In genomic region chr11:29549425-29549778, GRCm38 (mm10) we compare ENCODE assay signal across 16 mouse cellular contexts. TPM values are rescaled to one million over a fixed set of nuclear protein-coding genes. Genes with fewer than 3 reads are reported as not detected.
DNase-seq lines count a peak whose midpoint lies in the region; ATAC-seq and TF ChIP-seq lines count a peak whose summit lies in the region.
"Had no signal": no experiment of that assay in that cellular context is flagged by ENCODE, and none has a peak within 500 bp of the region (broad histone marks: within the 10 kb centered on the region; RNA-seq: fewer than 3 reads in every experiment).

No protein-coding gene starts in this region.

- ATAC-seq in heart, embryonic 11.5 days (replicated peaks; ENCODE audit: insufficient number of reproducible peaks, low FRiP score, low TSS enrichment): no peak
- ATAC-seq in hindbrain, embryonic 14.5 days (ENCODE audit: low FRiP score): no peak
- ATAC-seq: midbrain, embryonic 16.5 days had no signal

- TF ChIP-seq CTCF in heart, adult 2 months (IDR thresholded peaks at IDR 0.05): peak; percentile 32

- H3K27ac ChIP-seq in heart, adult 2 months: no peak overlapping the region
- H3K27ac ChIP-seq in heart, embryonic 11.5 days (ENCODE audit: low read depth, low read length): no peak overlapping the region
- H3K27ac ChIP-seq in hindbrain, embryonic 14.5 days: no peak overlapping the region
- H3K27ac ChIP-seq: hindbrain, embryonic 12.5 days had no signal

- no peak overlapping the region for H3K4me2 ChIP-seq in heart, embryonic 11.5 days
- no peak overlapping the region for H3K4me2 ChIP-seq in hindbrain, embryonic 14.5 days (replicated peaks)

- peaks cover 1% of the 10 kb centered on the region for H3K4me1 ChIP-seq in heart, adult 2 months (ENCODE audit: control insufficient read depth, insufficient read depth, low read length)
- H3K4me1 ChIP-seq in heart, embryonic 11.5 days (ENCODE audit: control insufficient read depth, insufficient read depth, low read length): peaks cover 4% of the 10 kb centered on the region; the same call in 1 of the 2 replicates
- H3K4me1 ChIP-seq in hindbrain, embryonic 14.5 days (replicated peaks; ENCODE audit: control insufficient read depth, insufficient read depth, low read length): peaks cover 16% of the 10 kb centered on the region

- no peak for DNase-seq in heart, adult 2 months
- DNase-seq in lung, postnatal 36 days: peak; percentile 19
- no peak for DNase-seq in lung, postnatal 4 days
- DNase-seq in induced T-regulatory cell, adult 2 months (ENCODE audit: low read depth): peak; percentile 16
- DNase-seq in hindbrain, embryonic 14.5 days (ENCODE audit: low spot score): no peak
- no peak for DNase-seq in cerebellum, adult 11-12 months
- DNase-seq in yolk sac, embryonic 10.5 days (ENCODE audit: low spot score): no peak
- DNase-seq: cerebellum, adult 11 months; embryo, embryonic 11 days; right cerebral cortex, adult 18-20 months had no signal

- no peaks in the 10 kb centered on the region for H3K27me3 ChIP-seq in heart, adult 2 months (ENCODE audit: control insufficient read depth, insufficient read depth, low read length)
- H3K27me3 ChIP-seq in heart, embryonic 11.5 days (ENCODE audit: control insufficient read depth, insufficient read depth, low read length): no peaks in the 10 kb centered on the region
- H3K27me3 ChIP-seq in hindbrain, embryonic 14.5 days (ENCODE audit: control insufficient read depth, insufficient read depth, low read length): no peaks in the 10 kb centered on the region
- H3K27me3 ChIP-seq: hindbrain, embryonic 12.5 days; neural tube, embryonic 13.5 days had no signal

- no peak for TF ChIP-seq EP300 in heart, adult 2 months (IDR thresholded peaks at IDR 0.05; ENCODE audit: insufficient read depth, low read depth, low read length)

- H3K36me3 ChIP-seq in heart, adult 2 months (ENCODE audit: control insufficient read depth, insufficient read depth, low read length): peaks cover 12% of the 10 kb centered on the region
- H3K36me3 ChIP-seq in heart, embryonic 11.5 days (ENCODE audit: control insufficient read depth, insufficient read depth, low read length): peaks cover 12% of the 10 kb centered on the region
- H3K36me3 ChIP-seq in hindbrain, embryonic 14.5 days (replicated peaks; ENCODE audit: control insufficient read depth, insufficient read depth): peaks cover 24% of the 10 kb centered on the region

- intact Hi-C loops in heart, adult 2 months (cut with DNase I): loop anchor here (5.0 to 10.0 kb wide), 2 partner anchors 177 to 475 kb away; partner anchors contain the start of genes Ccdc88a and Eml6

- H3K9ac ChIP-seq in heart, adult 2 months (ENCODE audit: low read depth, low read length): no peak overlapping the region
- no peak overlapping the region for H3K9ac ChIP-seq in heart, embryonic 11.5 days (ENCODE audit: low read depth, low read length)
- no peak overlapping the region for H3K9ac ChIP-seq in hindbrain, embryonic 14.5 days

- no peaks in the 10 kb centered on the region for H3K79me2 ChIP-seq in heart, adult 2 months (replicated peaks; ENCODE audit: control insufficient read depth, insufficient read depth, low read length)

- TF ChIP-seq POLR2A in heart, adult 2 months (IDR thresholded peaks at IDR 0.05; ENCODE audit: insufficient read depth, low read depth, low read length): no peak

- H3K4me3 ChIP-seq in heart, adult 2 months: no peak overlapping the region
- no peak overlapping the region for H3K4me3 ChIP-seq in heart, embryonic 11.5 days (ENCODE audit: low read depth, low read length)
- H3K4me3 ChIP-seq in hindbrain, embryonic 14.5 days (replicated peaks; ENCODE audit: low read length): no peak overlapping the region

- WGBS in heart, adult 2 months: 44% methylated on average over 1 of the region's 1 CpGs
- WGBS in heart, embryonic 11.5 days (ENCODE audit: insufficient replicate concordance): 84% methylated on average over 1 of the region's 1 CpGs
- 96% methylated on average over 1 of the region's 1 CpGs for WGBS in hindbrain, embryonic 14.5 days

- H3K9me3 ChIP-seq in heart, embryonic 11.5 days (replicated peaks; ENCODE audit: control insufficient read depth, low read length): no peaks in the 10 kb centered on the region
- no peaks in the 10 kb centered on the region for H3K9me3 ChIP-seq in hindbrain, embryonic 14.5 days (ENCODE audit: control insufficient read depth, low read length)
- H3K9me3 ChIP-seq: hindbrain, embryonic 12.5 days; neural tube, embryonic 13.5 days had no signal

RNA-seq across cellular contexts. Expression of gene Rps27a, which starts 1.5 kb away (rescaled TPM):
- 100 to 1,000 TPM; 419 to 481 TPM for total RNA-seq in heart, adult 2 months (2021)
- 95.6 and 166 TPM in 2 replicates for polyA plus RNA-seq in heart, adult 2 months (2012; rRNA removed)
- polyA plus RNA-seq in heart, embryonic 11.5 days (2014; fragmentation: Nextera tagmentation; extraction: Ambion mirVana): 813 and 895 TPM in 2 replicates
- polyA plus RNA-seq in hindbrain, embryonic 14.5 days (2014; fragmentation: Nextera tagmentation; extraction: Ambion mirVana): 615 and 722 TPM in 2 replicates

RNA-seq across cellular contexts. Expression of gene Clhc1, which starts 1.7 kb away (rescaled TPM):
- total RNA-seq in heart, adult 2 months (2021): not detected
- polyA plus RNA-seq in heart, adult 2 months (2012; rRNA removed): 0.15 TPM in 1 of 2 replicates, not detected in the other
- polyA plus RNA-seq in heart, embryonic 11.5 days (2014; fragmentation: Nextera tagmentation; extraction: Ambion mirVana): 0.07 and 0.17 TPM in 2 replicates
- 0.27 and 0.33 TPM in 2 replicates for polyA plus RNA-seq in hindbrain, embryonic 14.5 days (2014; fragmentation: Nextera tagmentation; extraction: Ambion mirVana)
- polyA plus RNA-seq: erythroblast, embryonic 14.5 days; hindbrain, embryonic 12.5 days; spleen, adult 2 months had no signal

RNA-seq across cellular contexts. Expression of gene Mtif2, which starts 23.2 kb away (rescaled TPM):
- 10 to 100 TPM; 51.2 to 53.5 TPM for total RNA-seq in heart, adult 2 months (2021)
- 19.7 and 38.6 TPM in 2 replicates for polyA plus RNA-seq in heart, adult 2 months (2012; rRNA removed)
- polyA plus RNA-seq in heart, embryonic 11.5 days (2014; fragmentation: Nextera tagmentation; extraction: Ambion mirVana): 32.3 and 33.5 TPM in 2 replicates
- polyA plus RNA-seq in hindbrain, embryonic 14.5 days (2014; fragmentation: Nextera tagmentation; extraction: Ambion mirVana): 30.3 and 35.2 TPM in 2 replicates

RNA-seq across cellular contexts. Expression of gene Prorsd1, which starts 34.6 kb away (rescaled TPM):
- total RNA-seq in heart, adult 2 months (2021): 10 to 100 TPM; 20.4 to 22.0 TPM
- polyA plus RNA-seq in heart, adult 2 months (2012; rRNA removed): 6.7 and 12.2 TPM in 2 replicates
- polyA plus RNA-seq in heart, embryonic 11.5 days (2014; fragmentation: Nextera tagmentation; extraction: Ambion mirVana): 29.1 and 32.8 TPM in 2 replicates
- polyA plus RNA-seq in hindbrain, embryonic 14.5 days (2014; fragmentation: Nextera tagmentation; extraction: Ambion mirVana): 11.5 and 15.4 TPM in 2 replicates

Comparison
In these comparisons a context has a peak if more than half of its experiments do, and no peak if none do; other contexts are left out.
1. DNase-seq: peak in lung, postnatal 36 days (single experiment) and induced T-regulatory cell, adult 2 months (single experiment); none in heart, adult 2 months (0 of 2), lung, postnatal 4 days (0 of 2), hindbrain, embryonic 14.5 days (single experiment), cerebellum, adult 11-12 months (single experiment) and yolk sac, embryonic 10.5 days (single experiment).